Mouse (Mus musculus) kidney, adult 2 months (tissue): ENCODE measurements at regions not wholly inside any gene's neighbourhood (a gene's known extent, or its start where the extent isn't known, plus 50 kb on each side); places are given as distances from the start of the nearest gene placed in this dataset.

ENCODE experiments used
- CTCF ChIP-seq: fragments of 200-500 bp; conservative IDR thresholded peaks from 2 replicates; pipeline ENCODE4 v1.5.1; 2011; ENCODE audit warnings: low read depth, mild to moderate bottlenecking, control low read depth, low read length, moderate library complexity, mixed read lengths; ENCODE audit not compliant: insufficient read depth, insufficient read length
- POLR2A ChIP-seq: fragments of 200-500 bp; IDR thresholded peaks from one replicate; pipeline ENCODE4 v1.6.1; 2011; ENCODE audit warnings: low read depth, low read length, control low read depth

DNA sequence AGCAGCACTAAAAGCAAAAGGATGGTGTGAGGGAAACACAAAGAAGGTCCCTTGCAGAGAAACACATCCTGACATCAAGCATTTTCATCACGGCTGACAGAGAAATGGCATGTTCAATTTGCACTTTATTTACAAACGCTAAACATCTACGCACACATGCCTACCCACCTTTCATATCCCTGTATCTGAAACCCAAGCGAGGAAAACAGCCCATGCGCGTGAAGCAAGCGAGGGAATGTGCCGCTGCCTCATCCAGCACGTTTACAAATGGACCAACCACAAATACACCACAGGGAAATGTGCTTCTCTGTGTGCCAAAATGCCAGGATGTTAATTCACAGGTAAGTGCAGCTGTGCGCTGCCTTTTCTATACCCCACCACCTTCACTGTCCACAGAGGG, 399.7 kb upstream of the Pou3f3 start:
- no peak for TF ChIP-seq CTCF
- no peak for TF ChIP-seq POLR2A
